Mouse (Mus musculus) heart, postnatal 36 days (tissue): ENCODE data around the gene Gstm5. TPM values are rescaled to one million over a fixed set of nuclear protein-coding genes. Genes with fewer than 3 reads are reported as not detected.

ENCODE experiments used
- DNase-seq, 2 experiments: peaks; one replicate each; pipeline ENCODE4 v3.0.0; 2021 to 2022
- intact Hi-C: fragments of 180-260 bp; cut with DNase I; formaldehyde crosslinking; loops from one replicate; pipeline ENCODE4 v1.15.1; 2025
- total RNA-seq, 2 experiments: library from RNA; stranded (reverse); gene quantifications; 2 replicates each; pipeline ENCODE4 v1.2.3; 2021

Gene Gstm5
- total RNA-seq, 2 experiments from 2014 or later = 50.5 to 51.2 TPM

DNA sequence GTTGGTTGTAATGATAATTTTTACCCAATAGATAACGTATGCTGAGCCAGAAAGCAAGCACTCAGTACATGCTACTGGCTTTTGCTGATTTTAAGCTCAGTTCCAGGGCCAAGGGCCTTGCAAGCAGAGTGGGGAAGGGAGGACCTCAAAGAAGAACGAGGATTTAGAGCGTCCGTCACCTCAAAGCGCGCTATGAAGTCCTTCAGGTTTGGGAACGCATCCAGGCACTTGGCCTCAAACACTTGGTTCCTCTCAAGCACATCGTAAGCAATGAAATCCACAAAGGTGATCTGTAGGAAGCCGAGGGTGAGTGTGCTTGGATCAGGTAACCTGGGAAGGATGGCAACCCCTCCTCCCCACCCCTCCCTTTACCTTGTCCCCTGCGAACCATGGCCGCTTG lies 33.1 kb downstream of the Gstm5 start:
- no peak for DNase-seq
- intact Hi-C loops = no loop called here

DNA sequence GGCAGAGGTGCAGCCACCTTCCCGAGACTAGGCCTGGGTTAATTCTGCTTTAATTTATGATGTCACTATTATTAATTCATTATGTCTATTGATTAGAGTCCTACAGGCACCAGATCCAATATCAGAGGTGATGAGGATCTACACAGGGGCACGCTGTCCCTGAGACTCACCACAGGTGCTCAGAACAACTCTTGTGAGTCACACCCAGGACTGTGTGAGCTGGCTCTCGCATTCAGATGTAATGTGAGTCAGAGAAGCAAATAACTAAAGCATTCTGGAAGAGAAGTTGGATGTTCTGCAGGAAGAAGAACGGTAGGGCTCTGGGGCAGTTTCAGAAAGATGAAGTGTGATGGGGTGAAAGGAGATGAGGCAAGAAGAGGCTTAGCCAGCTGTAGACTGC lies 33.6 kb downstream of the Gstm5 start:
- no peak for DNase-seq
- intact Hi-C loops = no loop called here

DNA sequence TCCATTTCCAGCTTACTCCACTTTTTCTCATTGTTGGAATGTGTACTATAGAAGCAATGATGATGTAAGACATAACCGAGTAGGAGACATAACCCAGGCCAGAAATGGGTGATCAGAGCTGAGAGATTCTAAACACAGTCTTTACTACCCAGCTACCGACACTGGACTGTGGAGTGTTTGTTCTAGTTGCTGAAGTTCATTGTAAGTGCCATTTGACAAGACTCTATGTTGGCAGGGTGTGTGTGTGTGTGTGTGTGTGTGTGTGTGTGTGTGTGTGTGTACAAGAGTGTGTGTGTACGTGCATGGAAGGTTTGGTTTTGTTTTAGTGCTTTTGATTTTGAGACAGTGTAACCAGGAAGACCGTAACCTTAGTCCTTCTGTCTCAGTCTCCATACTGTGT lies 34.1 kb downstream of the Gstm5 start:
- intact Hi-C loops = no loop called here

DNA sequence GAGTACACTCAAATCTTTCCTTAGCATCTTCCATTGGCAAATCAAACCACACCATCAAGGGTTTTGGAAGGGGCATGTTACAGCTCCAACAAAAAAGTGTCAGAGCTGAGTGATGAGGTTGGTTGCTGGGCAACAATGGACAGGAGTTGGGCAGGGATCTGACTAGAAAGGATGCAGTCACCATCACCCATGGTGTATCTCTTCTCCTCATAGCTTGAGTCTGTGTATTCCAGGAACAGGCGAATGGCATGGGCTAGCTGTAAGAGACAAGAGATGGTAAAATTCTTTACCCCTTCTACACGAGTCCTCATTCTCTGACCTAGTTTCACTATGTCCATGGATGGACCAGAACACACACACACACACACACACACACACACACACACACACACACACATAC lies 35.5 kb downstream of the Gstm5 start:
- intact Hi-C loops = no loop called here
- DNase-seq = no peak

More for the DNA sequence above, 34.1 kb downstream of the Gstm5 start:
- DNase-seq = no peak

DNA sequence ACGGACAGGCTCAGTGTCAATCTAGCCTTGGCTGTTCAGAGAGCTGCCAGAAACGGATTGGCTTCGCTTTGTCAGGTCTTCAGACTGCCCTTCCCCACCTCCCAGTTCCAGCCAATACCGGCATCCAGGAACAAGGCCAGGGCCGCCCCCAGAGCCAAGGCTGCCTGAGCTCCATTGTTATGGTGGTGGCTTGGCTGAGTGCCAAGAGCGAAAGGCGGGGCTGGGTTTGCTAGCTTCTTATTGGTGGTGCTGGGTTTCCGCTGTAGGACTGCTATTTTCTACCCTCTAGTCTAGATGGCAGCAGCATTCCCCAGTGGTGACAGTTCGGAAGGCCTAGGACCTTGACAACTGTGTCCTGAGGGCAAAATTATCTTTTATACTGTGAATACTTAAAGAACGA lies 36.0 kb downstream of the Gstm5 start, which contains the start of gene Gstm7:
Gstm7 (minus strand) TSS at position 148 of the 400 bp plus-strand sequence.
- peak; percentile 96 to 97 for DNase-seq
- intact Hi-C loops = no loop called here

DNA sequence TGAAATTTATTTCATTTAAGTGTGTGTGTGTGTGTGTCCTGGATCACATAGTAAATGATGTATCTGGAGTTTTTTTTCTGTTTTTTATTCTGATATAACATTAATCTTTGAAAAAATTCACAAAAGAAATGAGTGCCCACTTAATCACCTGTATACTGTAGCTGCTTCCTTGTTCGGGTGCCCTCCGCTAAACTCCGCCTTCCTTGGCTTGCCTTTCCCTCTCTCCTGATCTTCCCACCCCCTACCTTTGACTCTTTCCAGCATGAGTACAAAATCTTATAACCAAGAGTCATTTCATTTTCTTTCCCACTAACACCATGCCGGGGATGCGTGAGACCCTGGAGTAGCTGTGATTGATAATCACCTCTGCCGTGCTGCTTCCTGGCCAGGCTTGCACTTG lies 36.5 kb downstream of the Gstm5 start:
- no peak for DNase-seq
- intact Hi-C loops = no loop called here

DNA sequence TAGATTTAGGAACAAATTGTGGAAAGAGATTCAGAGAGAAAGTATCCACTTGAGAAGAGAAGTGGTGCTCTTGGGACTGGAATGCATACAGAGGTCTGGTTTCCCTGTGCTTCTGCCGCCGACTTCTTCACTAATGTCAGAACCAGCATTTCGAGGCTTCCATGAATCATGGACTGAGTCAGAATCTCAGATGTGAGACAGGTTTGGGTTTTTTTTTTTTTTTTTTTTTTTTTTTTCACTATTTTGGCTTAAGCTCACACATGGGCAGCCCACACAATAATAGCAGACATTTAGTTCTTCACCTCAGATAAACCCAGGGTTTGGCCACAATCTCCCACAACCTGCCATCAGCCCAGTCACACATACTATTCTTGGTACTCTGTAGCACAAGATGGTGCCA lies 39.6 kb downstream of the Gstm5 start:
- intact Hi-C loops = loop anchor here (5.0 kb wide), 1 partner anchor 212 kb away; the partner anchor contains the start of gene Gnai3
- no peak for DNase-seq

DNA sequence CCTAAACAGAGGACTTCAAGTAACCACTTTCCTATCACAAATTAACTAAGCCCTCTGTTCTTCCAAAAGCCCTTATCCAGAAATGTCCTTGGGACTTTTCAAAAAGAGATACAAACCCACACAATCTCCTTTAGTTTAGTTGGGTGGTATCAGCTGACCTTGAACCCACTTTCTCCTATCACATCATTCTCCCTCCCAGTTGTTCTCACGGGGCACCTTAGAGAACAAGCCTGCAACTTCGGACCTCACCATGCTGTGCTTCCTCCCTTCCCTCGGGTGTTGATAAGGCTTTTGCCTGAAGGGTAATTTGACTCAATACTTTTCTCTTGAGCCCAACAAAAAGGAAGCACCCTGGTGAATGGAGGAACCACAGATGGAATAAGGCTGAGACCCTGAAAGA lies 40.3 kb downstream of the Gstm5 start:
- DNase-seq = no peak
- intact Hi-C loops = loop anchor here (5.0 kb wide), 1 partner anchor 211 kb away; the partner anchor contains the start of gene Gnai3

DNA sequence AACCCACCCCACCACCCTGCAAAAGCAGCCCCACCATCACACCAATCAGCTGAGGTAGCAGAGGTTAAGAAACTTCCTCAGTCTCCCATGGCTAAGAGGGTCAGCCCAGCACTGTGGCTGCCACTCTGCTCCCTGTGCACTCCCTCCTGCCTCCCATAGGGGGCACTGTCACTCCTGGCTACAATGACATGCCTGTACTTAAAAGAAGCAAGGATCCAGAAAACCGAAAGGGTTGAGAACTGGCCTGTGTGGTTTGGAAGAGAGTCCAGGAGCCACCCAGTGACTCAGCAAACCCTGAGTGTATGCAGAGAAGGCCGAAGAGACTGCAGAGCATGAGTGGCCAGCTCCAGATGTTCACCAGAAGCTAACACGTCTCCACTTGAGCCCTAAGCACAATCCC lies 43.8 kb downstream of the Gstm5 start:
- intact Hi-C loops = loop anchor here (1.0 to 5.0 kb wide), 3 partner anchors 79 to 208 kb away; partner anchors contain the start of gene Gnai3
- peak; percentile 78 to 82 for DNase-seq

DNA sequence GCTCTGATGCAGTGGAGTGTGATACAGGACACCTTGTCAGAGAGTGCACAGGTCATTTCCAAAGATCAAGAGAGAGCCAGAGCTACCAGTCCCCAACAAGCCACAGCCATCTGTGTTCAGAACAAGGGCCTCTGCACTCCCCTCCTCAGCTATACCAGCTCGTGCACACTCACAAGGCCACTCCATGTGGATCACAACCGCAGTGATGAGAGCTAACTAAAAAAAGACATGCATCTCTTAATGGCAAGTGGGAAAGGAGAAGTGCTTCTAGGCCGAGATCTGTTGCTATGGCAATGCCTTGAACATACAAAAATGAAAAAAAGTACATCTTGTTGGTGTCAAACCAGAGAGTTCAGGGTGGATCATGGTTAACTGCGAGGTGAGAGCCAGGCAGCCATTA lies 44.2 kb downstream of the Gstm5 start:
- intact Hi-C loops = loop anchor here (1.0 to 5.0 kb wide), 3 partner anchors 79 to 207 kb away; partner anchors contain the start of gene Gnai3

DNA sequence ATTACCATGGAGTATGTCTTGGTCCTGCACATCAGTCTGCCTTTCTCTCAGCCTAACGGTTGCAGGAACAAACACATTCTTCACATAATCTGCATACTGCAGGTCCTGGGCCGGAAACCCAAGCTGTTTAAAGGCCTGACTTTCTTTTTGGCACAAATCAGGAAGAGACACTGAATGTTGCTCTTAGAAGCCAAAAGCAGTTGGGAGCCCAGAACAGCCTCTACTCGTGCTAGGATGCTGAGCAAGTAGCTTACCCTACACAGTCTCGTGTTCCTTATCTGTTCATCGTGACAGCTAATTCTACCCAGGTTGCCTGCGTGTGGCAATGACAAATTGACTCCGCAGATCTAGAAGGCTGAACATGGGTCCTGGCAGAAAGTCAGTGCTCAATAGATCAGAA lies 44.9 kb downstream of the Gstm5 start:
- intact Hi-C loops = no loop called here
- no peak for DNase-seq

More for the DNA sequence above, 44.2 kb downstream of the Gstm5 start:
- no peak for DNase-seq

DNA sequence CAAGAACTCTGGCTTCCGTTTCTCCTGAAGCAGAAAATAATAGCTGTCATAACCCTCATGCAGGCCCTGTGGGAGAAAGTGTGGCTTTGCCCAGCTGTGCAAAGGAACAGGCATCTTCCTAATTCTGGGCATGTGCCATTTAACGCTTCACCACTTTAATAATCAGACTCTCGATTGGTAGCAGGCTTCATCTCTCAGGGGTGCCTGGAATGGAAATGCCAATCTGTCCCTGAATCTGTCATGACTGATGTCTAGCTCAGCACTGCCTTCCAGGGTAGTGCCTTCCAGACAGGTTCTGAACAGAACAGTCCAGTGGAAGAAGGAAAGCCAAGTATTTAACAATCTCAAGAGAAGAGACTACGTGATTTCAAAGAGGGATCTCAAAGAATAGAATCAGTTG lies 45.6 kb downstream of the Gstm5 start:
- no peak for DNase-seq
- intact Hi-C loops = no loop called here

DNA sequence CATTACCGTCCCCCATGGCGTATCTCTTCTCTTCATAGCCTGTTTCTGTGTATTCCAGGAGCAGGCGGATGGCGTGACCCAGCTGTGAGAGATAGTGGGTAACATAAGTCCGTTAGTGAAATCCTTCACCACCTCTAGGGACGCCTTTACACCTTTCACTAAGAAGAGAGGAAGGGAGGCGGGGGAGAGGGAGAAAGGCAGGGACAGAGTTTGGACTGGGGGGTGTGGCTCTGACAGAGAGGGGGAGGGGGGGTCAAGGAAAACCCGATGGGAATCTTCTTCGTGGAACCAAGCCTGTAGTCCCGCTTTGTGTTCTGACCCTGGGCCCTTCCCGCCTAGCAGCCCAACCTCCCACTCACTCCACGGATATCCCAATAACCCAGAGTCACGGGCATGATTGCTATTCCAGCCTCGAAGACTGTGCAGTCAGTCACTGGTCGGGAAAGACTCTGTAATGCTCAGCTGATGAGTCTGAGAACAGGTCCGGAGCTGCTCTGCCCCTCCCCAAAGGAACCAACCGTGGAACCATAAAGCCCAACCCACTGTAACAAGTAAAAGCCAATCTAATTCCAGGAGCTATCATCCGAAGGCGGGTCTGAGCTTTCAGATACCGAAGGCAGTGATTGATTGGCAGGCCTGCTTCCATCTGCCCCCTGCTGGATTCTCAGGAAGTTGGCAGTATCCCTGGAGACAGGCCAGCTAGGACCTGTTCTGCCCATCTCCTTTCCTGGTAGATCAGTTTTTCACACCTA lies 47.8 kb downstream of the Gstm5 start, which contains the start of gene Gstm6:
Gstm6 (minus strand) TSS at position 511 of the 752 bp plus-strand sequence.
- intact Hi-C loops = no loop called here
- no peak for DNase-seq

DNA sequence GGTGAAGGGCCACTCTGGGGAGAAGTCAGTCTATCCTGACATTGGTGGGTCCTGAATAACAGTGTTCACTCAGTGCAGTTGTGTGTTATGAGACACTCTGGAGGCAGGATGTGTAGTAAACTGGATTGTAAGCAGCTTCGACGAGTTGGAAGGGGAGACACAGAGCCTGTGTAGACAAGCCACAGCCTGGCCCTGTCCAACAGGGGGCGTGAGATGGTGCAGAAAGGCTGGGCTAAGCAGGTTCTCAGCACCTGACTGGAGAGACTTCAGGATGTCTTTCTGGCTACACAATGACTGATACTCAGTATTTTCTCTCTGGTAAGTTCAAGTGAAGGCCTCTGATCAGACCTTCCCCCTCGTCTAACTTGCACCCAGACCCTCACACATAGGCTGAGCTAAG lies 50.1 kb downstream of the Gstm5 start:
- intact Hi-C loops = no loop called here
- DNase-seq = no peak

Other genes starting within 250 kb of the Gstm5 start
- gene Ahcyl1, start 199.3 kb upstream of the Gstm5 start, total RNA-seq = 10 to 100 TPM; 77.8 to 80.6 TPM
- gene Csf1, start 135.4 kb upstream of the Gstm5 start, total RNA-seq = 10 to 100 TPM; 34.4 to 49.5 TPM
- gene Eps8l3, start 18.6 kb upstream of the Gstm5 start, total RNA-seq = not detected
- gene Gstm7, start 36.0 kb downstream of the Gstm5 start, total RNA-seq = 10 to 100 TPM; 71.7 to 74.3 TPM
- gene Gstm6, start 47.9 kb downstream of the Gstm5 start, total RNA-seq = 1 to 10 TPM; 3.0 to 3.3 TPM
- not detected for gene Gstm3, start 73.5 kb downstream of the Gstm5 start, total RNA-seq
- 100 to 1,000 TPM; 161 to 186 TPM for gene Gstm2, start 90.6 kb downstream of the Gstm5 start, total RNA-seq
- gene Gstm1, start 122.2 kb downstream of the Gstm5 start, total RNA-seq = 100 to 1,000 TPM; 265 to 324 TPM
- 10 to 100 TPM; 12.3 to 13.3 TPM for gene Gstm4, start 149.1 kb downstream of the Gstm5 start, total RNA-seq
- 1 to 10 TPM; 4.6 to 5.1 TPM for gene Ampd2, start 190.8 kb downstream of the Gstm5 start, total RNA-seq
- not detected for gene Gnat2, start 197.0 kb downstream of the Gstm5 start, total RNA-seq